Mouse (Mus musculus) limb, embryonic 11.5 days (tissue): Measurements from ENCODE around the gene Spdl1. TPM values are rescaled to one million over a fixed set of nuclear protein-coding genes. Genes with fewer than 3 reads are reported as not detected.

Source experiments
- ATAC-seq: fragments of 200-750 bp; cut with Nextera tagmentation; 2 replicates; pipeline ENCODE4 v1.8.0; 2017; ENCODE audit warnings: low read depth; ENCODE audit not compliant: insufficient number of reproducible peaks, low FRiP score, low TSS enrichment
- DNase-seq: peaks from one replicate; pipeline ENCODE4 v3.0.0-alpha.2; 2015; ENCODE audit warnings: low spot score
- H3K27ac ChIP-seq: fragments of 300-500 bp; sonication (generic); replicated peaks from 2 replicates; pipeline ENCODE4 v1.5.1; 2014; ENCODE audit warnings: low read depth, mild to moderate bottlenecking, low read length
- H3K27me3 ChIP-seq: fragments of 300-500 bp; sonication (generic); 2 replicates; pipeline ENCODE4 v1.6.1; 2014; ENCODE audit warnings: mild to moderate bottlenecking, low read length, mixed read lengths; ENCODE audit not compliant: control insufficient read depth, insufficient read depth
- H3K36me3 ChIP-seq: fragments of 300-500 bp; sonication (generic); 2 replicates; pipeline ENCODE4 v1.6.1; 2014; ENCODE audit warnings: mild to moderate bottlenecking, low read length, moderate library complexity, mixed read lengths; ENCODE audit not compliant: control insufficient read depth, insufficient read depth
- H3K4me1 ChIP-seq: fragments of 300-500 bp; sonication (generic); 2 replicates; pipeline ENCODE4 v1.6.1; 2014; ENCODE audit warnings: low read length, mixed read lengths; ENCODE audit not compliant: control insufficient read depth, insufficient read depth
- H3K4me2 ChIP-seq: fragments of 300-500 bp; sonication (generic); 2 replicates; pipeline ENCODE4 v1.6.1; 2014; ENCODE audit warnings: low read depth, mild to moderate bottlenecking, moderate library complexity; ENCODE audit not compliant: severe bottlenecking
- H3K4me3 ChIP-seq: fragments of 300-500 bp; sonication (generic); 2 replicates; pipeline ENCODE4 v1.5.1; 2014; ENCODE audit warnings: low read depth, low read length
- H3K9ac ChIP-seq: fragments of 300-500 bp; sonication (generic); 2 replicates; pipeline ENCODE4 v1.6.1; 2014; ENCODE audit warnings: mild to moderate bottlenecking, low read length
- H3K9me3 ChIP-seq: fragments of 300-500 bp; sonication (generic); 2 replicates; pipeline ENCODE4 v1.6.1; 2016; ENCODE audit warnings: low read length; ENCODE audit not compliant: control insufficient read depth
- WGBS: fragments of 180-500 bp; shearing (Covaris S2); extraction: QIAGEN DNeasy Blood & Tissue Kit; methylation state at CpG from one replicate; pipeline ENCODE4 v1.1.7; 2014; 5-methylcytosine and 5-hydroxymethylcytosine counted together
- polyA plus RNA-seq: library from polyadenylated mRNA; unstranded; fragments of >200 nt; fragmentation: Nextera tagmentation; extraction: Ambion mirVana; gene quantifications from 2 replicates; pipeline ENCODE4 v1.2.1, GENCODE M21; 2014

Spdl1 gene
- polyA plus RNA-seq, 1 experiment from 2014 or later, result 34.0 TPM

DNA sequence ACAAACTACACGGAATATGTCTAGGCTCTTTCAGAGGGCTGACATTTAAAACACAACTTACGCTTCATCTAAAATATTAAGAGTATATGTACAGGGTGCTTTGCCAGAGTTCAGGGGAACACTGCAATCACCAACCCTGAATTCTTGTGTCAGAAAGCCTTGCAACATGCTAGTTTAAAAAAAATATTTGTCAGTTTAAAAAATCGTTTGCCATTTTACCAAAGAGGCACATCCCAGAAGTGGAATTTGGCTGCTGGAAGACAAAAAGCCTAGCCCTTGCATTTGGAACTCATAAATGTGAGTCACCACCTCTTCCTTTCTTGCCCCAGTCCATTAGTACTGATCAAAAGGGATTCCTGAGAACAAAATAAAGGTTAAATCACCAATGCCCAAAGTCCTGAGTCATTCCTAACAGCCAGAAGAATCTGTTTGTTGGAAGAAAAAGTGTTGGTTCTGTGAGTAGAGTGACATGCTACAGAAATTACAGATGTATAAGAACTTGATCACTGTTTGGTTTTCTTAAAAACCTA lies 32.4 kb upstream of the Spdl1 start:
- no peaks in the 10 kb centered on the region for H3K36me3 ChIP-seq
- H3K4me3 ChIP-seq, result no peak overlapping the region
- no peaks in the 10 kb centered on the region for H3K4me1 ChIP-seq
- no peak overlapping the region for H3K27ac ChIP-seq
- no peaks in the 10 kb centered on the region for H3K27me3 ChIP-seq
- no peaks in the 10 kb centered on the region for H3K9me3 ChIP-seq
- no peak overlapping the region for H3K4me2 ChIP-seq
- DNase-seq (no peak), ATAC-seq (no peak)
- no peak overlapping the region for H3K9ac ChIP-seq
- WGBS, result 78% methylated on average over 3 of the region's 3 CpGs

DNA sequence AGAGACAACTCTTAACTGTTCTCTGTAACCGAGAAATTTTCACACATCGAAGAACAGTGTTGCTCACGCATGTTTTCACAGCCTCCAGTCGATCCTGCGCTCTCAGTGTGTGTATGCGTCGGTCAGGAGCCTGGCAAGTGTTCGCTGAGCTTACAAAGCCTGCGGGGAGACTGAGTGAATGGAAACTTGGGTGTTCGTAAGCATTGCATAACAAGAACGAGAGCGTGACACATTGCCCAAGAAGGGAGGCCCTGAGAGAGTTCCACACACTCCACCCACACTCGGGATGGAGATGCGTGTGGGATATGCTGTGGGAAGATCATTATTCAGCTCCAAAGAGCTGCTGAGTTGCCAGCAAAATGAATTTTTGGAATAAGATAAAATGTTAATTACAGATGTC lies 31.7 kb upstream of the Spdl1 start:
- H3K4me3 ChIP-seq, result no peak overlapping the region
- WGBS, result 93% methylated on average over 14 of the region's 14 CpGs
- H3K9me3 ChIP-seq, result no peaks in the 10 kb centered on the region
- no peaks in the 10 kb centered on the region for H3K4me1 ChIP-seq
- DNase-seq (no peak), ATAC-seq (no peak)
- H3K27me3 ChIP-seq, result no peaks in the 10 kb centered on the region
- no peak overlapping the region for H3K9ac ChIP-seq
- H3K27ac ChIP-seq, result no peak overlapping the region
- no peaks in the 10 kb centered on the region for H3K36me3 ChIP-seq
- H3K4me2 ChIP-seq, result no peak overlapping the region

DNA sequence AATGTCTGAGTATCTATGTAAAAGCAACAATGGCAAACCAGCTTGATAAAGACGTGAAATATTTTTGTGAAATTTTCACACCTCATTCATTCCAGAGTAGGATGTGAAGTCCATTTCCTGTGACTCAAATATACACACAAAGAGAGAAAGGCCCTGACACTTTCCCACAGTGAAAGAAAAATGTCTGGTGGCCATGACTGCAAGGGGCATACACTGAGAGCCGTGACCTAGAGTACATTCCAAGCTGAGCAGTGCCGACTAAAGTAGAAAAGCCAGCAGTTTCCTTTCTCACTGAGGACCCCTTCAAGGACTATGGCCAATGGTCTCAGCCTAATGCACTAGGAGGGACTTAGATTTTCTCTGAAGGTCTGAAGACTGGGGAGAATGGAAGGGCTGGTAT lies 23.2 kb upstream of the Spdl1 start:
- H3K4me1 ChIP-seq, result no peaks in the 10 kb centered on the region
- no peaks in the 10 kb centered on the region for H3K27me3 ChIP-seq
- no peak overlapping the region for H3K4me2 ChIP-seq
- H3K9ac ChIP-seq, result no peak overlapping the region
- 74% methylated on average over 3 of the region's 3 CpGs for WGBS
- H3K36me3 ChIP-seq, result no peaks in the 10 kb centered on the region
- no peak for ATAC-seq
- no peak overlapping the region for H3K4me3 ChIP-seq
- H3K9me3 ChIP-seq, result no peaks in the 10 kb centered on the region
- DNase-seq, result no peak
- no peak overlapping the region for H3K27ac ChIP-seq

DNA sequence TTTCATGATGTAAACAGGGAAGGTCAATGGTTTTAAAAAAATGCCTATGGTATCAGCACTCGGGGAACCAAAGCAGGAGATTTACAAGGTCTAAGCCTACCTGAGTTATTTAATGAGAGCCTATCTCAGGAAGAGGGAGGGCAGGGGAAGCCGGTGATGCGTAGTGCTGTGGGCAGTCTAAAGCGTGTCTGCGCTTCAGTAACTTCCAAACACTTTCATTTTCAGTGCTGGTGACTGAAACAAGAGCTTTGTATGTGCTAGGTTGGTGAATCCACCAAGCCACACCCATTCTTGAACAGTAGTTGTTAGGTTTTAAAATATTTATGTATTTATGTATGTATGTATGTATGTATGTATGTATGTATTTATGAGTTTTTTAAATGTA lies 12.8 kb upstream of the Spdl1 start:
- no peak for ATAC-seq
- H3K27ac ChIP-seq, result no peak overlapping the region
- 76% methylated on average over 5 of the region's 5 CpGs for WGBS
- no peaks in the 10 kb centered on the region for H3K4me1 ChIP-seq
- no peak overlapping the region for H3K4me2 ChIP-seq
- no peak overlapping the region for H3K9ac ChIP-seq
- H3K27me3 ChIP-seq, result no peaks in the 10 kb centered on the region
- H3K36me3 ChIP-seq, result no peaks in the 10 kb centered on the region
- DNase-seq, result no peak
- H3K4me3 ChIP-seq, result no peak overlapping the region
- H3K9me3 ChIP-seq, result no peaks in the 10 kb centered on the region

DNA sequence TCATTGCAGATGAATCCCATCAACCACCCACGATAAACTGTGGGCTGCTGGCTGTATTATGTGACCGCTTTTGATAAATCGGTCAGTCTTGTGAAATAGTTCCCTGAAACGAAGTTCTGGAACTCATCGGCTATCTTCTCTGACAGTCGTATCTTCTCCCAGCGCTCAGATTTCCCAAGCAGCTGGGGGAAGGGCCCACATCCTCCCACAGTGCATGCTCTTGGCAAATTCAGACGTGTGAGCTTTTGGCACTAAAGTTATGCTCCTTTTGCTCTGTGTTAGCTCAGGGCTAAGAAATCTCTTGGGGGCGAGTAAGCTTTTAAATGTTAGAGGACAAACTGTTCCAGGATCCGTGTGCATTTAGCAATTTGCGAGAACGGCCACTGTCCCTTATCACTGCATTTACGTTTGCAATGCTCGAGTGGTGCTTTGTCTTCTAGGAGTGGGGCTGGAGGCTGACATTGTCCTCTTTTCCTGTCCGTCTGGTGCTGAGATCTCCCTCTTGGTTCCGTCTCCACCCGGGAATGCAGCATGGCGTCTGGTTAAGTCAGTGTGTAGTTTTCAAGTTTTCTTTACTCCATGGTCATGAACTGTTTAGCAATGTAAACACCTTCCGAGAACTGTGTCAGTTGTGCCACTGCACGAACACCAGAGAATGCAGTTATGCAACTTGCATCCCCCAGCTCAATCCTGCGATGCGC lies 12.3 kb upstream of the Spdl1 start:
- Histone ChIP-seq H3K9ac (no peak overlapping the region), H3K27ac (no peak overlapping the region)
- no peak for ATAC-seq

DNA sequence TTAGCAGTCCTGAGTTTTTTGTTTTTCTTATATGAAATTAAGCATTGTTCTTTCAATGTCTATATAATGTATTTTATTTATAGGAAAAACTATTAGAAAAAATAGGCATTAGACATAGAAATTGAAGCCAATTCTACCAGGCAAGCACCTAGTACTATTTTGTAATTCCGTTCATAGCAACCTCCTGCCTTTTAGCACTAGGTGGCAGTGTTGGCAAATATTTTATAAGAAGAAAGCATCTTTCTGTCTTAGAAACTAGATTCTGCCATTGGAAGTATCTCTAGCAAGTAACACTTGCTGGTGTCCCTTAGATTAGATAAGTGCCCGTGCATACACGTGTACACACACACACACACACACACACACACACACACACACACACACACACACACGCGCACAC lies 10.1 kb upstream of the Spdl1 start:
- H3K27ac ChIP-seq, result no peak overlapping the region
- no peaks in the 10 kb centered on the region for H3K36me3 ChIP-seq
- WGBS, result 41% methylated on average over 5 of the region's 5 CpGs
- no peaks in the 10 kb centered on the region for H3K9me3 ChIP-seq
- no peak overlapping the region for H3K9ac ChIP-seq
- H3K4me3 ChIP-seq, result no peak overlapping the region
- H3K27me3 ChIP-seq, result no peaks in the 10 kb centered on the region
- no peak for ATAC-seq
- H3K4me1 ChIP-seq, result no peaks in the 10 kb centered on the region
- DNase-seq, result no peak
- H3K4me2 ChIP-seq, result no peak overlapping the region

More for the DNA sequence above, 12.3 kb upstream of the Spdl1 start:
- no peaks in the 10 kb centered on the region for H3K9me3 ChIP-seq
- DNase-seq, result no peak
- 74% methylated on average over 22 of the region's 22 CpGs for WGBS
- no peak overlapping the region for H3K4me3 ChIP-seq
- H3K36me3 ChIP-seq, result no peaks in the 10 kb centered on the region
- H3K4me2 ChIP-seq, result no peak overlapping the region
- no peaks in the 10 kb centered on the region for H3K27me3 ChIP-seq
- no peaks in the 10 kb centered on the region for H3K4me1 ChIP-seq

DNA sequence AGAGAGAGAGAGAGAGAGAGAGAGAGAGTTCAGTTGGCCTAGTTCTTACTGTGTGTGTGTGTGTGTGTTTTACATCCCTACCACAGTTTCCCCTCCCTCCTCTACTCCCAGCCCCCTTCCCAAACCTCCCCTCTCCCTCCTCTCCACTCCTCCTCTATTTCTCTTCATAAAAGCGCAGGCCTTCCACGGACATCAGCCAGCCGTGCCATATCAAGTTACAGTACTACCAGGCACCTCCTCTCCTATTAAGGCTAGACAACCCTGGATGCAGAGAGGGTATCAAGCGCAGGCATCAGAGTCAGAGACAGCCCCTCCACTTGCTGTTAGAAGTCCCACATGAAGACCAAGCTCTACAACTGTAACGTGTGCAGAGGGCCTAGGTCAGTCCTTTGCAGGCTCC lies 6.8 kb upstream of the Spdl1 start:
- Histone ChIP-seq H3K9me3 (no peaks in the 10 kb centered on the region), H3K4me1 (no peaks in the 10 kb centered on the region), H3K4me2 (no peak overlapping the region), H3K27ac (no peak overlapping the region), H3K36me3 (no peaks in the 10 kb centered on the region), H3K4me3 (no peak overlapping the region), H3K27me3 (no peaks in the 10 kb centered on the region), H3K9ac (no peak overlapping the region)
- 20% methylated on average over 5 of the region's 5 CpGs for WGBS
- DNase-seq, result no peak
- ATAC-seq, result no peak

DNA sequence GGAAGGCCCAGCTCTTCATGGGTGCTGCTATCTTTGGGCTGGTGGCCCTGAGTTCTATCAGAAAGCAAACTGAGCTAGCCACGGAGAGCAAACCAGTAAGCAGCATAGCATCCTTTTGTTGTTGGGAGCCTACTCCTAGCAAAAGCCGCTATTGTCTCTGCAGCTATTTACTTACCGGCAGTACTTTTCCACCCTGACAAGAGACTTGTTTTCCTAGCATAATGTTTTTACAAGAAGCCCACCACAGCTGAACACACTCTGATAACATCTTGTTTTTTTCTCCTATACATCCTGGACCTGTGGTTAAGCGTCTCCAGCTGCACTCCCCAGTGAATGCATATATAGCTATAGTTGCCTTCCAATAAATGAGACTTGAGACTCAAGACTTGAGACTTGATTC lies 5.6 kb upstream of the Spdl1 start:
- H3K9me3 ChIP-seq, result no peaks in the 10 kb centered on the region
- DNase-seq, result no peak
- WGBS, result 79% methylated on average over 4 of the region's 4 CpGs
- no peak overlapping the region for H3K27ac ChIP-seq
- H3K4me2 ChIP-seq, result no peak overlapping the region
- H3K4me1 ChIP-seq, result no peaks in the 10 kb centered on the region
- H3K27me3 ChIP-seq, result no peaks in the 10 kb centered on the region
- H3K4me3 ChIP-seq, result no peak overlapping the region
- no peak overlapping the region for H3K9ac ChIP-seq
- ATAC-seq, result no peak
- no peaks in the 10 kb centered on the region for H3K36me3 ChIP-seq

DNA sequence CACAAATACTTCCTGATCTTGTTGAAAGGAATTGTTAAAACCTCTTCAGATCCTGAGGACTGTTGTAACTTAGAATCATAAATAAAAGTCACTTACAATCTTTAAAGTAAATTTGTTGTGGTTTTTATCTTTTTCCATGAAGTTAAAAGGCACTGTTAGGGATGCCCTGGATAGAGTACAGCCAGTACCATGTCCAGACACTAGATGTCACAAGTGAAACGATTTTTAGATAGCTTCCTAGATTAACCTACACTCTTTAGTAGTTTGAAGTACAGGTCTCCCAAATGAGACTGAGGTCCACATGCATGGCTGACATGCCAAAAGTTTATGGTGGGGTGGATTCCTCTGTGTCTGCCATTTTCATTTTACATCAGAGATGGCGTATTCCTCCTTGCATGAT lies 2.8 kb upstream of the Spdl1 start:
- DNase-seq, result no peak
- Histone ChIP-seq H3K4me1 (no peaks in the 10 kb centered on the region), H3K27ac (no peak overlapping the region), H3K27me3 (no peaks in the 10 kb centered on the region), H3K4me2 (no peak overlapping the region), H3K9ac (no peak overlapping the region), H3K4me3 (no peak overlapping the region), H3K36me3 (no peaks in the 10 kb centered on the region), H3K9me3 (no peaks in the 10 kb centered on the region)
- whole genome bisulfite sequencing, result 59% methylated on average over 2 of the region's 2 CpGs
- ATAC-seq, result no peak
